Mouse (Mus musculus): ENCODE data around the gene Rxfp2.

DNA sequence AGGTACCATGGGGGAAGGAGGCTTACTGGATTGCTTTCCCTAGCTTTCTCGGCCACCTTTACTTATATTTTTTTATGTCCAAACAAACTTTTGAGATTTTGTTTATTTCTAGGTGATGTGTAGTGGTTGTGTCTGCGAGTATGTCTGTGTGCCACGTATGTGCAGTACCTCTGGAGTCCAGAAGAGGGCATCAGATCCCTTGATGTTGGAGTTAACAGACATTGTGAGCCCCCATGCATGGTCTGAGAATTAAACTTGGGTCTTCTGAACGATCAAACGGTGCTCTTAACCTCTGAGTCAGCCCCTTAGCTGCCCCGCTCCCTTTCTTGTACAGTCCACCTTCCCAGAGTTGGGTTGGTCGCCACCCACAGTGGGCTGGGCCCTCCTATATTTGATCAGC is 95.5 kb downstream of the Rxfp2 start:
- TF ChIP-seq TAL1 (IDR thresholded peaks at IDR 0.05; ENCODE audit: low read length) (no peak), GATA1 (IDR thresholded peaks at IDR 0.05; ENCODE audit: low read length) (no peak)
